Mouse (Mus musculus): ENCODE data around the gene Kndc1. TPM values are rescaled to one million over a fixed set of nuclear protein-coding genes. Genes with fewer than 3 reads are reported as not detected.

The Kndc1 gene
- polyA plus RNA-seq, 1 experiment from 2014 or later, result not detected

DNA sequence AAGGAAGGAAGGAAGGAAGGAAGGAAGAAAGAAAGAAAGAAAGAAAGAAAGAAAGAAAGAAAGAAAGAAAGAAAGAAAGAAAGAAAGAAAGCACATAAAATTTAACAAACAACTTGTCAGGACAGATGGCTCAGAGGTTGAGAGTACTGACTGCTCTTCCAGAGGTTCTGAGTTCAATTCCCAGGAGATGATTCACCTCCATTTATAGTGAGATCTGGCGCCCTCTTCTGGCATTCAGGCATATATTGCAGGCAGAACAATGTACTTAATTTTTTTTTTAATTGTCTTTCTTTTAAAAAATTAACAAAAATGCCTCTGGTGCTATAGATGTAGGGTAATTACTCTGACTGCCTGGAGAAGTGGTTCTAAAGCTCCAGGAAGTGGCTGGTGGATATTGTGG lies 21.8 kb downstream of the Kndc1 start:
- no peaks in the 10 kb centered on the region for H3K36me3 ChIP-seq (ENCODE audit: inconsistent target)
- no peaks in the 10 kb centered on the region for H3K79me2 ChIP-seq (ENCODE audit: inconsistent target)
- no peak overlapping the region for H3K4me3 ChIP-seq (ENCODE audit: inconsistent target)
- no peak overlapping the region for H3K27ac ChIP-seq
- 0% methylated on average over 1 of the region's 1 CpGs for WGBS (ENCODE audit: missing documents)

GRCm38 (mm10) chr7:139918262-139918661 lies 23.8 kb downstream of the Kndc1 start:
- no peak overlapping the region for H3K4me3 ChIP-seq (ENCODE audit: inconsistent target)
- no peaks in the 10 kb centered on the region for H3K36me3 ChIP-seq (ENCODE audit: inconsistent target)
- 87% methylated on average over 4 of the region's 4 CpGs for WGBS (ENCODE audit: missing documents)
- no peak overlapping the region for H3K27ac ChIP-seq
- H3K79me2 ChIP-seq (ENCODE audit: inconsistent target), result no peaks in the 10 kb centered on the region

GRCm38 (mm10) chr7:139930732-139931131 lies 36.2 kb downstream of the Kndc1 start:
- no peaks in the 10 kb centered on the region for H3K79me2 ChIP-seq (ENCODE audit: inconsistent target)
- no peak overlapping the region for H3K4me3 ChIP-seq (ENCODE audit: inconsistent target)
- no peaks in the 10 kb centered on the region for H3K36me3 ChIP-seq (ENCODE audit: inconsistent target)
- H3K27ac ChIP-seq, result no peak overlapping the region
- 28% methylated on average over 11 of the region's 11 CpGs for WGBS (ENCODE audit: missing documents)

DNA sequence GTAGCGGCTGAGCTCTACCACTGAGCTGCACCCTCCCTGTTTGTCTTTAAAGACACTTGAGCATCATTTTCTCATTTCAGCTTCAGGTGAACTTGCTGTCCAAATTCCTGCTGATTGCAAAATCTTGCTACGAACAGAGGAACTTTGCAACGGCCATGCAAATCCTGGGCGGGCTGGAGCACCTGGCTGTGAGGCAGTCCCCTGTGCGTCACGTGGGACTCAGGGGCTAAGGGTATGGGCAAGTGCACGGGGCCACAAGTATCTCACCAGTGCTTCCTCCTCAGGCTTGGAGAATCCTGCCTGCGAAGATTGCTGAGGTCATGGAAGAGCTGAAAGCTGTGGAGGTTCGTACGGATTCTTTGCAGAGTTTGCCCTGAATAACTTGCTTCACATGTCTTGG lies 42.2 kb downstream of the Kndc1 start:
- no peaks in the 10 kb centered on the region for H3K36me3 ChIP-seq (ENCODE audit: inconsistent target)
- no peak overlapping the region for H3K27ac ChIP-seq
- WGBS (ENCODE audit: missing documents), result 90% methylated on average over 10 of the region's 10 CpGs
- no peak overlapping the region for H3K4me3 ChIP-seq (ENCODE audit: inconsistent target)
- H3K79me2 ChIP-seq (ENCODE audit: inconsistent target), result no peaks in the 10 kb centered on the region

DNA sequence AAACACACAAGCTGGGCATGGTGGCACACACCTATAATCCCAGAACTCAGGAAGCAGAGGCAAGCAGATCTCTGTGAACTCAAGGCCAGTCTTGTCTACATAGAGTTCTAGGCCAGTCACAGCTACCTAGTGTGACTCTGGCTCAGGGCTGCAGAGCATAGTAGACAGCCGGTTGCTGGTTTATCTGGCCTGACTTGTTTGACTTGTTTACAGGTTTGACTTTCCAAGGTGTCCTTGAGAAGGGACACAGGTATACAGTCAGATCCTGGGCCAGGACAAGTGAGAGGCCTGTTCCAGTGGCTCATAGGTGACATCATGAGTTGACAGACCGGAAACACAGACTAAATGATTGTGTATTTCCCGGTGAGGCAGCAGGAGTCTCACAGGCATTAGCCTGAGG lies 42.6 kb downstream of the Kndc1 start:
- H3K4me3 ChIP-seq (ENCODE audit: inconsistent target), result no peak overlapping the region
- WGBS (ENCODE audit: missing documents), result 89% methylated on average over 3 of the region's 3 CpGs
- no peaks in the 10 kb centered on the region for H3K36me3 ChIP-seq (ENCODE audit: inconsistent target)
- H3K27ac ChIP-seq, result no peak overlapping the region
- no peaks in the 10 kb centered on the region for H3K79me2 ChIP-seq (ENCODE audit: inconsistent target)

- WGBS (ENCODE audit: missing documents), result 88% methylated on average over 4 of the region's 5 CpGs
- no peak overlapping the region for H3K27ac ChIP-seq
- no peaks in the 10 kb centered on the region for H3K36me3 ChIP-seq (ENCODE audit: inconsistent target)
- no peaks in the 10 kb centered on the region for H3K79me2 ChIP-seq (ENCODE audit: inconsistent target)
- H3K4me3 ChIP-seq (ENCODE audit: inconsistent target), result no peak overlapping the region
Observed at GRCm38 (mm10) chr7:139937810-139938209, 43.3 kb downstream of the Kndc1 start.

GRCm38 (mm10) chr7:139940476-139941209 lies 46.1 kb downstream of the Kndc1 start:
- no peak overlapping the region for H3K27ac ChIP-seq
- no peaks in the 10 kb centered on the region for H3K36me3 ChIP-seq (ENCODE audit: inconsistent target)
- WGBS (ENCODE audit: missing documents), result 77% methylated on average over 11 of the region's 16 CpGs
- H3K79me2 ChIP-seq (ENCODE audit: inconsistent target), result no peaks in the 10 kb centered on the region
- no peak overlapping the region for H3K4me3 ChIP-seq (ENCODE audit: inconsistent target)

GRCm38 (mm10) chr7:139943674-139944281 lies 49.3 kb downstream of the Kndc1 start, which contains the start of gene Utf1:
Utf1 (plus strand) TSS chr7:139943789.
- no peak within 1 kb of the TSS for H3K4me3 ChIP-seq (ENCODE audit: inconsistent target)
- no peak within 1 kb of the TSS for H3K27ac ChIP-seq
- 2% methylated on average over 52 of the region's 59 CpGs for WGBS (ENCODE audit: missing documents)
- no peaks in the 10 kb centered on the region for H3K79me2 ChIP-seq (ENCODE audit: inconsistent target)
- no peaks in the 10 kb centered on the region for H3K36me3 ChIP-seq (ENCODE audit: inconsistent target)

DNA sequence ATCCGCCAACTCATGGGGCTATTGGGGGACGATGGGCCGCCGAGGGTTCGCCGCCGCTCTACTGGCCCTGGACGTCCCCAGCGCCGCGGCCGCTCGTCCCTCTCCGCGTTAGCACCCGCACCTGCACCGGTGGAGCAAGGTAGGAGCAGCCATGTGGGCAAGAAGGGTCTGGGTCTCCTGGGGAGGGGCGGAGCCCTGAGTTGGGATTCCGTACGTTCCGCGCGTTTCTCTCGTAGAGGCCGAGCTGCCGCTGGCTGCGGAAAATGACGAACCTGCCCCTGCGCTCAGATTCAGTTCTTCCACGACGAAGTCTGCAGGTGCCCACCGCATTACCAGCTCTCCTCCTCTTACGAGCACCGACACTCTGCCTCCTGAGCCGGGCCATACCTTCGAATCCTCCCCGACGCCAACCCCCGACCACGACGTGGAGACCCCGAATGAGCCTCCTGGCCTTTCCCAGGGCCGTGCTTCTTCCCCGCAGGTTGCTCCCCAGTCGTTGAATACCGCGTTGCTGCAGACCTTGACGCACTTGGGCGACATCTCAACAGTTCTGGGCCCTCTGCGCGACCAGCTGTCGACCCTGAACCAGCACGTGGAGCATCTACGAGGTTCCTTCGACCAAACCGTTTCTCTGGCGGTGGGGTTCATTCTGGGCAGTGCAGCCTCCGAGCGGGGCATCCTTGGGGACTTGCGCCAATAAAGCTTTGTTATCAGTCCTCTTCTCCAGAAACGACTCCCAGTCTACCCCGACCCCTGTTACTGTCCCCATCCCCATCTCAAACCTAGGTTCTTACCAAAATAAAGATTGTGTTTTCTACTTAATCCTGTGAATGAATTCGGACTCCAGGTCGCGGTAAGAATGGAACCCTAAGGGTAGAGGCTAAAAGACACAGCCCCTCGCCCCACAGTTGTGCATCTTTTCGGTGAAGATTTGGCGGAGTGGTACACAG lies 50.1 kb downstream of the Kndc1 start:
- H3K4me3 ChIP-seq (ENCODE audit: inconsistent target), result no peak overlapping the region
- H3K79me2 ChIP-seq (ENCODE audit: inconsistent target), result no peaks in the 10 kb centered on the region
- no peak overlapping the region for H3K27ac ChIP-seq
- 11% methylated on average over 65 of the region's 68 CpGs for WGBS (ENCODE audit: missing documents)
- H3K36me3 ChIP-seq (ENCODE audit: inconsistent target), result no peaks in the 10 kb centered on the region

GRCm38 (mm10) chr7:139945516-139945915 lies 51.0 kb downstream of the Kndc1 start:
- no peaks in the 10 kb centered on the region for H3K79me2 ChIP-seq (ENCODE audit: inconsistent target)
- no peaks in the 10 kb centered on the region for H3K36me3 ChIP-seq (ENCODE audit: inconsistent target)
- 82% methylated on average over 5 of the region's 5 CpGs for WGBS (ENCODE audit: missing documents)
- H3K4me3 ChIP-seq (ENCODE audit: inconsistent target), result no peak overlapping the region
- H3K27ac ChIP-seq, result no peak overlapping the region

DNA sequence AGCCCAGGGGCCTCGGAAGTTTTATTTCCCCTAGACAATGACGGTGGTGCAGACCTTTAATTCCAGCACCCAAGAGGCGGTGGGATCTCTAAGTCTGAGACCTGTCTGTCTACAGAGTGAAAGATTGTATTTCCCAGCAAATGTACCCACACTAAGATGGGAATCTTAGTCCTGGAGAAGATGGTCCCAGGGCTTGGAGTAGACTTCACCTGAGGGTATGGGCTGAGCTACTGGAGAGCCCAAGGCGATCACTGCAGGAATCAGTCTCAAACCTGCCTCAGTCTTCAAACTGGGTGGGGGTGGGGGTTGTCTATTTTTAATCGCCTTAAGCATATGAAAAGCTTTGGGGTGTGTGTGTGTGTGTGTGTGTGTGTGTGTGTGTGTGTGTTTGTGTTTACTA lies 51.5 kb downstream of the Kndc1 start:
- Histone ChIP-seq H3K27ac (no peak overlapping the region), H3K36me3 (ENCODE audit: inconsistent target) (no peaks in the 10 kb centered on the region), H3K4me3 (ENCODE audit: inconsistent target) (no peak overlapping the region), H3K79me2 (ENCODE audit: inconsistent target) (no peaks in the 10 kb centered on the region)
- WGBS (ENCODE audit: missing documents), result 79% methylated on average over 5 of the region's 5 CpGs

GRCm38 (mm10) chr7:139949893-139950282 lies 55.4 kb downstream of the Kndc1 start:
- peak overlapping the region; percentile 49; the same call in 1 of the 2 replicates for H3K27ac ChIP-seq
- peak overlapping the region; percentile 86 for H3K4me3 ChIP-seq (ENCODE audit: inconsistent target)
- no peaks in the 10 kb centered on the region; the same call in 1 of the 2 replicates for H3K79me2 ChIP-seq (ENCODE audit: inconsistent target)
- H3K36me3 ChIP-seq (ENCODE audit: inconsistent target), result no peaks in the 10 kb centered on the region
- WGBS (ENCODE audit: missing documents), result 4% methylated on average over 14 of the region's 15 CpGs

DNA sequence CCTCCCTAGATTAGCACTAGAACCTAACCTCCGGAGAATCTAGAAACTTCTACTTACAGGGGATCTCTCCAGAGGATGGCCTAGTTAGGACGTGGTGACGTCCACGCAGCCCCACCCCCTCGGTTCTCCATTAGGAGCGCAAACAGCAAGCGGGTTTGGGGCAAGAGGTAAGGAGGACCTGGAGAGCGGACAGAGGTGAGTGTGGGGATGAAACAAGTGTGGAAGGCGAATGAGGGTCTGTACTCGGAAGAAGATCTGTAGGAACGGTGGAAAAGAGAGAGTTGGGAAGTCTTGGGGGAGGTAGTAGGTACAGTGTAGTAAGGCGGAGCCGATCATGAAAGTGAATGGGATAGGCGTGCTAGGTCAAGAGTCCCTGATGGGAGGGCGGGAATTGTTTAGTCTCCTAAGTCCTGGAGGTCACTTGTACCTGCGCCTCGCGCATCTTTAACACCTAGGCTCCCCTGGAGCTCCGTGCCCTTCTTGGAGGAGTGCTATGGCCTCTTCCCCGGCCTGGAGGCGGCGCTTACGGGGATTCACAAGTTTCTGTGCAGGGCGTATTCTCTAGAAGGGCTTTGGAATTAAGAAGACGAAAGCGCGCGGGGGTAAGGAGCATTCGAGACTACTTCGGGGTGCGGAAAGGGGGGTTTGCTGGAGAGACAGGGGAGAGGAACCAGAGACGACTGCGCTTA lies 55.9 kb downstream of the Kndc1 start:
- under 1% methylated on average over 33 of the region's 33 CpGs for WGBS (ENCODE audit: missing documents)
- no peaks in the 10 kb centered on the region for H3K36me3 ChIP-seq (ENCODE audit: inconsistent target)
- H3K4me3 ChIP-seq (ENCODE audit: inconsistent target), result peak overlapping the region; percentile 86
- H3K79me2 ChIP-seq (ENCODE audit: inconsistent target), result no peaks in the 10 kb centered on the region; the same call in 1 of the 2 replicates
- H3K27ac ChIP-seq, result peak overlapping the region; percentile 49

- Histone ChIP-seq H3K36me3 (ENCODE audit: inconsistent target) (no peaks in the 10 kb centered on the region), H3K79me2 (ENCODE audit: inconsistent target) (no peaks in the 10 kb centered on the region; the same call in 1 of the 2 replicates), H3K27ac (peak overlapping the region; percentile 49), H3K4me3 (ENCODE audit: inconsistent target) (peak overlapping the region; percentile 86)
- WGBS (ENCODE audit: missing documents), result 5% methylated on average over 13 of the region's 16 CpGs
Observed at GRCm38 (mm10) chr7:139951079-139951478, 56.6 kb downstream of the Kndc1 start.
